Mouse (Mus musculus) ES-Bruce4 (cell line): ENCODE results near the gene Prrg2. TPM values are rescaled to one million over a fixed set of nuclear protein-coding genes. Genes with fewer than 3 reads are reported as not detected.
A peak's percentile ranks its signal among the peaks of the same experiment; 100 is the strongest.
"Not testable (repeated sequence)": the region's sequence is repeated elsewhere in the genome, so short reads cannot be mapped to it uniquely, and the experiment has no call there.

Source experiments
- H3K27ac ChIP-seq: 2 replicates; pipeline ENCODE4 v1.5.1; 2012; ENCODE audit warnings: low read length, inconsistent platforms; ENCODE audit not compliant: insufficient read depth
- H3K27me3 ChIP-seq: 2 replicates; pipeline ENCODE4 v1.6.1; 2012; ENCODE audit warnings: mild to moderate bottlenecking, low read length, inconsistent platforms; ENCODE audit not compliant: control insufficient read depth, poor library complexity, insufficient read depth, severe bottlenecking
- H3K36me3 ChIP-seq: 2 replicates; pipeline ENCODE4 v1.6.1; 2012; ENCODE audit warnings: inconsistent platforms, mild to moderate bottlenecking, low read length, moderate library complexity; ENCODE audit not compliant: control insufficient read depth, poor library complexity, insufficient read depth, severe bottlenecking
- H3K4me1 ChIP-seq: one replicate; pipeline ENCODE4 v1.8.1; 2011; ENCODE audit warnings: low read length; ENCODE audit not compliant: control insufficient read depth, insufficient read depth
- H3K4me3 ChIP-seq: 2 replicates; pipeline ENCODE4 v1.5.1; 2011; ENCODE audit warnings: low read depth, mild to moderate bottlenecking, low read length
- H3K9ac ChIP-seq: 2 replicates; pipeline ENCODE4 v1.6.1; 2012; ENCODE audit warnings: low read depth, mild to moderate bottlenecking, inconsistent platforms; ENCODE audit not compliant: poor library complexity, severe bottlenecking
- H3K9me3 ChIP-seq: replicated peaks from 2 replicates; pipeline ENCODE4 v1.6.1; 2012; ENCODE audit warnings: mild to moderate bottlenecking, low read length, inconsistent platforms; ENCODE audit not compliant: control insufficient read depth, poor library complexity, insufficient read depth, severe bottlenecking
- CTCF ChIP-seq: IDR thresholded peaks from one replicate; pipeline ENCODE4 v1.8.1; 2011; ENCODE audit warnings: low read depth, low read length
- EP300 ChIP-seq: IDR thresholded peaks from 2 replicates; pipeline ENCODE4 v1.6.1; 2011; ENCODE audit warnings: low read depth, low read length; ENCODE audit not compliant: insufficient read depth
- POLR2A ChIP-seq: IDR thresholded peaks from one replicate; pipeline ENCODE4 v1.8.1; 2011; ENCODE audit warnings: low read length; ENCODE audit not compliant: insufficient read depth
- polyA plus RNA-seq: library from polyadenylated mRNA; stranded (reverse); fragments of >200 nt; gene quantifications from 2 replicates; pipeline ENCODE4 v1.2.4, GENCODE M21; 2011; ENCODE audit warnings: low read depth; ENCODE audit not compliant: missing spikeins, insufficient read depth, insufficient read length

Prrg2 gene
- polyA plus RNA-seq, 1 experiment, result 12.0 TPM

GRCm38 (mm10) chr7:45097479-45097878 is 35.0 kb upstream of the Prrg2 start:
- TF ChIP-seq EP300, result no peak
- no peak for TF ChIP-seq POLR2A
- no peak for TF ChIP-seq CTCF
- Histone ChIP-seq H3K4me1 (peaks cover 6% of the 10 kb centered on the region), H3K27ac (no peak overlapping the region), H3K4me3 (no peak overlapping the region), H3K27me3 (no peaks in the 10 kb centered on the region), H3K9me3 (no peaks in the 10 kb centered on the region), H3K9ac (no peak overlapping the region), H3K36me3 (no peaks in the 10 kb centered on the region)

- H3K27me3 ChIP-seq, H3K4me3 ChIP-seq, H3K9me3 ChIP-seq, H3K36me3 ChIP-seq, H3K27ac ChIP-seq, H3K9ac ChIP-seq, H3K4me1 ChIP-seq: not testable (repeated sequence)
Observed at GRCm38 (mm10) chr7:45095965-45096364, 33.5 kb upstream of the Prrg2 start.

- Histone ChIP-seq H3K4me3 (no peak overlapping the region), H3K4me1 (peaks cover 6% of the 10 kb centered on the region), H3K9me3 (no peaks in the 10 kb centered on the region), H3K36me3 (no peaks in the 10 kb centered on the region), H3K27ac (no peak overlapping the region), H3K9ac (no peak overlapping the region), H3K27me3 (no peaks in the 10 kb centered on the region)
- no peak for TF ChIP-seq CTCF
Observed at GRCm38 (mm10) chr7:45095367-45095766, 32.9 kb upstream of the Prrg2 start.

DNA sequence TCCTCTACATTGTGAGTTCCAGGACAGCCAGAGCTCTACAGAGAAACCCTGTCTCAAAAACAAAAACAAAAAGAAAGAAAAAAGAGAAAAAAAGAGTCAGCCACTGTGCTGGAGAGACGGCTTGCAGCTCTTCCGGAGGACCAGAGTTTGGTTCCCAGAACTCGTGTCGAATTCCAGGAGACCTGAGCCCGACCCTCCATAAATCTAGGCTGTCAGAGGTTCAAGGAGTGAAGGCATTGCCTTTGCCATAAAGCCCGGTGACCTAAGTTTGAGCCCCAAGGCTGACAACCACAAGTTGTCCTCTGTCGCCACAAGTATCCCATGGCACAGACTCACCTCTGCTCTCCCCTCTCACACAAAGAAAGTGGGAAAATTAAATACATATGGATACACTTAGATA is 31.6 kb upstream of the Prrg2 start:
- Histone ChIP-seq H3K4me1 (peaks cover 6% of the 10 kb centered on the region), H3K36me3 (no peaks in the 10 kb centered on the region), H3K9ac (no peak overlapping the region), H3K4me3 (no peak overlapping the region), H3K9me3 (no peaks in the 10 kb centered on the region), H3K27me3 (no peaks in the 10 kb centered on the region), H3K27ac (no peak overlapping the region)
- no peak for TF ChIP-seq CTCF
- TF ChIP-seq EP300, result no peak

- Histone ChIP-seq H3K4me3 (peak overlapping the region; percentile 29; the same call in 1 of the 2 replicates), H3K9me3 (no peaks in the 10 kb centered on the region), H3K36me3 (no peaks in the 10 kb centered on the region), H3K27ac (no peak overlapping the region), H3K27me3 (no peaks in the 10 kb centered on the region), H3K9ac (no peak overlapping the region), H3K4me1 (peaks cover 6% of the 10 kb centered on the region)
- no peak for TF ChIP-seq POLR2A
- TF ChIP-seq CTCF, result no peak
- TF ChIP-seq EP300, result peak; percentile 31; the same call in 1 of the 2 replicates
Observed at GRCm38 (mm10) chr7:45093516-45093905, 31.0 kb upstream of the Prrg2 start.

GRCm38 (mm10) chr7:45092828-45093515 is 30.5 kb upstream of the Prrg2 start:
- no peak for TF ChIP-seq CTCF
- no peak for TF ChIP-seq POLR2A
- TF ChIP-seq EP300, result no peak
- peaks cover 6% of the 10 kb centered on the region for H3K4me1 ChIP-seq
- H3K27ac ChIP-seq, result peak overlapping the region; percentile 41; the same call in 1 of the 2 replicates
- H3K4me3 ChIP-seq, result peak overlapping the region; percentile 28
- H3K36me3 ChIP-seq, result no peaks in the 10 kb centered on the region
- no peaks in the 10 kb centered on the region for H3K27me3 ChIP-seq
- H3K9ac ChIP-seq, result no peak overlapping the region
- no peaks in the 10 kb centered on the region for H3K9me3 ChIP-seq
